In the genomic region with DNA sequence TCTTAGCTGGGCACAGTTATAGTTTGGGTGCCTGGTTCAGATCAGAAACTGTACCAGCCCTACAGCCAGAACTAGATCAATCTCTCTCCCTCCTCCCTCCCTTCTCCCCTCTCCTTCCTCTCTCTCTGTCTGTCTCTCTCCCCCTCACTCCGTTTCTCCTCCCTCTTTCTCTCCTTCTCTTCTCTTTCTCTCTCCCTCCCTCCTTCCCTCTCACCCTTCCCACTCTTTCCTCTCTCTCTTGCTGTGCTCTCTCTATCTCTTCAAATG, we compare ENCODE assay signal across 8 mouse cellular contexts.
DNase-seq lines count a peak whose midpoint lies in the region; ATAC-seq lines count a peak whose summit lies in the region.

No protein-coding gene starts in this region.

- no peaks in the 10 kb centered on the region for H3K27me3 ChIP-seq in heart, embryonic 13.5 days (replicated peaks)
- no peaks in the 10 kb centered on the region for H3K27me3 ChIP-seq in embryonic facial prominence, embryonic 10.5 days (replicated peaks; ENCODE audit: low read depth, poor library complexity, severe bottlenecking)
- no peaks in the 10 kb centered on the region for H3K27me3 ChIP-seq in hindbrain, embryonic 11.5 days (ENCODE audit: control insufficient read depth, insufficient read depth, low read length)
- H3K27me3 ChIP-seq in midbrain, embryonic 13.5 days: no peaks in the 10 kb centered on the region

- H3K36me3 ChIP-seq in heart, embryonic 13.5 days: no peaks in the 10 kb centered on the region
- H3K36me3 ChIP-seq in embryonic facial prominence, embryonic 10.5 days (replicated peaks): no peaks in the 10 kb centered on the region
- H3K36me3 ChIP-seq in hindbrain, embryonic 11.5 days (ENCODE audit: control insufficient read depth, insufficient read depth, low read length): no peaks in the 10 kb centered on the region
- no peaks in the 10 kb centered on the region for H3K36me3 ChIP-seq in midbrain, embryonic 13.5 days

- H3K9me3 ChIP-seq in heart, embryonic 13.5 days: no peaks in the 10 kb centered on the region
- H3K9me3 ChIP-seq in embryonic facial prominence, embryonic 10.5 days: no peaks in the 10 kb centered on the region
- no peaks in the 10 kb centered on the region for H3K9me3 ChIP-seq in hindbrain, embryonic 11.5 days (ENCODE audit: control insufficient read depth, low read length)
- H3K9me3 ChIP-seq in midbrain, embryonic 13.5 days: no peaks in the 10 kb centered on the region

- peaks cover 33% of the 10 kb centered on the region for H3K4me1 ChIP-seq in heart, embryonic 13.5 days
- peaks cover 28% of the 10 kb centered on the region for H3K4me1 ChIP-seq in embryonic facial prominence, embryonic 10.5 days
- H3K4me1 ChIP-seq in hindbrain, embryonic 11.5 days (replicated peaks; ENCODE audit: control insufficient read depth, insufficient read depth, low read length): 0 out of 2 replicates have a peak, but pooled peaks cover 2% of the 10 kb centered on the region
- H3K4me1 ChIP-seq in midbrain, embryonic 13.5 days (replicated peaks): peaks cover 50% of the 10 kb centered on the region

- 13% methylated on average over 1 of the region's 1 CpGs for WGBS in heart, embryonic 13.5 days
- WGBS in embryonic facial prominence, embryonic 10.5 days: 5% methylated on average over 1 of the region's 1 CpGs
- WGBS in hindbrain, embryonic 11.5 days: 14% methylated on average over 1 of the region's 1 CpGs
- WGBS in midbrain, embryonic 13.5 days: 0% methylated on average over 1 of the region's 1 CpGs

- intact Hi-C loops in heart, postnatal 36 days (cut with DNase I): loop anchor here (5.0 kb wide), 3 partner anchors 51 to 246 kb away; no protein-coding TSS in a partner anchor

- ATAC-seq in heart, embryonic 13.5 days (ENCODE audit: extremely low read depth, insufficient number of reproducible peaks, low FRiP score, low TSS enrichment): no peak
- ATAC-seq in hindbrain, embryonic 11.5 days (ENCODE audit: low FRiP score): peak; percentile 26; the same call in 1 of the 2 replicates
- ATAC-seq in midbrain, embryonic 13.5 days: no peak

- peak overlapping the region; percentile 80 for H3K9ac ChIP-seq in heart, embryonic 13.5 days
- no peak overlapping the region for H3K9ac ChIP-seq in hindbrain, embryonic 11.5 days (ENCODE audit: low read depth, low read length)
- peak overlapping the region; percentile 80; the same call in 1 of the 2 replicates for H3K9ac ChIP-seq in midbrain, embryonic 13.5 days (replicated peaks)

- peak overlapping the region; percentile 72 for H3K4me2 ChIP-seq in heart, embryonic 13.5 days
- H3K4me2 ChIP-seq in hindbrain, embryonic 11.5 days (replicated peaks; ENCODE audit: low read depth, low read length): peak overlapping the region; percentile 54
- H3K4me2 ChIP-seq in midbrain, embryonic 13.5 days (replicated peaks): peak overlapping the region; percentile 65

- H3K4me3 ChIP-seq in heart, embryonic 13.5 days: peak overlapping the region; percentile 62
- H3K4me3 ChIP-seq in embryonic facial prominence, embryonic 10.5 days: peak overlapping the region; percentile 68
- H3K4me3 ChIP-seq in hindbrain, embryonic 11.5 days (ENCODE audit: low read depth, low read length): peak overlapping the region; percentile 46; the same call in 1 of the 2 replicates
- H3K4me3 ChIP-seq in midbrain, embryonic 13.5 days (replicated peaks): peak overlapping the region; percentile 54

- DNase-seq in heart, postnatal 36 days: no peak
- no peak for DNase-seq in embryonic facial prominence, embryonic 10.5 days (ENCODE audit: low spot score)
- DNase-seq in hindbrain, embryonic 11.5 days (ENCODE audit: low spot score): peak; percentile 19
- no peak for DNase-seq in right cerebral cortex, postnatal 25 days
- DNase-seq in embryo, embryonic 10.5 days (ENCODE audit: low spot score): no peak
- DNase-seq in kidney, postnatal 14 days: no peak

- peak overlapping the region; percentile 84 for H3K27ac ChIP-seq in heart, embryonic 13.5 days (replicated peaks)
- 0 out of 2 replicates have a peak overlapping the region, but pooled peaks have one; percentile 72 for H3K27ac ChIP-seq in embryonic facial prominence, embryonic 10.5 days (replicated peaks)
- peak overlapping the region; percentile 4; the same call in 1 of the 2 replicates for H3K27ac ChIP-seq in hindbrain, embryonic 11.5 days (ENCODE audit: low read depth, low read length)
- H3K27ac ChIP-seq in midbrain, embryonic 13.5 days: peak overlapping the region; percentile 91

Comparison
In these comparisons a context has a peak if more than half of its experiments do, and no peak if none do; other contexts are left out.
1. H3K27ac ChIP-seq: peak in every context shown above with its lines; median percentile 91 in midbrain, embryonic 13.5 days; 84 in heart, embryonic 13.5 days; 72 in embryonic facial prominence, embryonic 10.5 days; 4 in hindbrain, embryonic 11.5 days.